Mouse (Mus musculus): ENCODE measurements around the gene Rhobtb3.

- TF ChIP-seq TAL1 (IDR thresholded peaks at IDR 0.05; ENCODE audit: low read length) (no peak), GATA1 (IDR thresholded peaks at IDR 0.05; ENCODE audit: low read length) (no peak)
These were observed 12.7 kb downstream of the Rhobtb3 start for GRCm38 (mm10) chr13:75931073-75931472.

All from erythroblast, embryonic 14.5 days (primary cell).